Mouse (Mus musculus) adipose tissue, adult 10 weeks (tissue): Measurements from ENCODE around the gene Ly6g5b. TPM values are rescaled to one million over a fixed set of nuclear protein-coding genes. Genes with fewer than 3 reads are reported as not detected.

Experiments
- polyA plus RNA-seq: library from polyadenylated mRNA; stranded (reverse); fragments of 350-450 nt; fragmentation: Illumina TruSeq; extraction: RNeasy Lipid Tissue Mini Kit (QIAGEN cat#74804); gene quantifications from one replicate; pipeline ENCODE4 v1.2.3, GENCODE M21; 2014; ENCODE audit warnings: low read depth, low replicate concordance

Gene Ly6g5b
- polyA plus RNA-seq = 1,252 TPM

GRCm38 (mm10) chr17:35115046-35116019, at the start of gene Ly6g5b:
TSS of gene Ly6g5b (minus strand) at chr17:35115428.

GRCm38 (mm10) chr17:35134801-35135590, 19.8 kb upstream of the Ly6g5b start, which contains the start of gene Bag6:
TSS of gene Bag6 (plus strand) at chr17:35135178.

GRCm38 (mm10) chr17:35131500-35132173, 16.4 kb upstream of the Ly6g5b start, which contains the start of gene Apom:
TSS of gene Apom (minus strand) at chr17:35132050.

GRCm38 (mm10) chr17:35126206-35126611, 11.0 kb upstream of the Ly6g5b start, which contains the start of gene D17H6S53E:
TSS of gene D17H6S53E (plus strand) at chr17:35126373.

GRCm38 (mm10) chr17:35121871-35122303, 6.7 kb upstream of the Ly6g5b start, which contains the start of gene Csnk2b:
TSS of gene Csnk2b (minus strand) at chr17:35122053.

GRCm38 (mm10) chr17:35121143-35121799, 6.0 kb upstream of the Ly6g5b start, which contains the start of gene Gpank1:
TSS of gene Gpank1 (plus strand) at chr17:35121455.

GRCm38 (mm10) chr17:35108097-35108496, 7.1 kb downstream of the Ly6g5b start, which contains the start of gene Ly6g5c:
TSS of gene Ly6g5c (plus strand) at chr17:35108279.

GRCm38 (mm10) chr17:35088825-35089644, 26.2 kb downstream of the Ly6g5b start, which contains the start of gene Abhd16a:
TSS of gene Abhd16a (plus strand) at chr17:35089263.

GRCm38 (mm10) chr17:35085208-35085865, 29.9 kb downstream of the Ly6g5b start, which contains the start of gene Ly6g6f:
TSS of gene Ly6g6f (minus strand) at chr17:35085610.

GRCm38 (mm10) chr17:35077786-35078233, 37.4 kb downstream of the Ly6g5b start, which contains the start of gene Ly6g6d:
TSS of gene Ly6g6d (minus strand) at chr17:35078065.

GRCm38 (mm10) chr17:35076507-35077176, 38.6 kb downstream of the Ly6g5b start, which contains the start of gene Ly6g6e:
TSS of gene Ly6g6e (plus strand) at chr17:35076902.

GRCm38 (mm10) chr17:35066084-35066483, 49.1 kb downstream of the Ly6g5b start, which contains the start of gene Mpig6b:
TSS of gene Mpig6b (minus strand) at chr17:35066184.

GRCm38 (mm10) chr17:35064951-35065947, 50.0 kb downstream of the Ly6g5b start, which contains the start of gene Ly6g6c:
TSS of gene Ly6g6c (plus strand) at chr17:35065388.

